Mouse (Mus musculus) frontal cortex, adult 2 months (tissue): Measurements from ENCODE around the gene Scrn3. TPM values are rescaled to one million over a fixed set of nuclear protein-coding genes. Genes with fewer than 3 reads are reported as not detected.

Source experiments
- DNase-seq, 2 experiments: peaks; one replicate each; pipeline ENCODE4 v3.0.0; 2022; ENCODE audit warnings: low spot score in 1 of 2; ENCODE audit errors: extremely low spot score in 1 of 2
- polyA plus RNA-seq: library from polyadenylated mRNA; depleted of rRNA; stranded (reverse); fragments of >200 nt; gene quantifications from 2 replicates; pipeline ENCODE4 v1.2.3, GENCODE M21; 2012; rRNA removed

Gene Scrn3
- 25.5 and 26.0 TPM in 2 replicates for polyA plus RNA-seq

DNA sequence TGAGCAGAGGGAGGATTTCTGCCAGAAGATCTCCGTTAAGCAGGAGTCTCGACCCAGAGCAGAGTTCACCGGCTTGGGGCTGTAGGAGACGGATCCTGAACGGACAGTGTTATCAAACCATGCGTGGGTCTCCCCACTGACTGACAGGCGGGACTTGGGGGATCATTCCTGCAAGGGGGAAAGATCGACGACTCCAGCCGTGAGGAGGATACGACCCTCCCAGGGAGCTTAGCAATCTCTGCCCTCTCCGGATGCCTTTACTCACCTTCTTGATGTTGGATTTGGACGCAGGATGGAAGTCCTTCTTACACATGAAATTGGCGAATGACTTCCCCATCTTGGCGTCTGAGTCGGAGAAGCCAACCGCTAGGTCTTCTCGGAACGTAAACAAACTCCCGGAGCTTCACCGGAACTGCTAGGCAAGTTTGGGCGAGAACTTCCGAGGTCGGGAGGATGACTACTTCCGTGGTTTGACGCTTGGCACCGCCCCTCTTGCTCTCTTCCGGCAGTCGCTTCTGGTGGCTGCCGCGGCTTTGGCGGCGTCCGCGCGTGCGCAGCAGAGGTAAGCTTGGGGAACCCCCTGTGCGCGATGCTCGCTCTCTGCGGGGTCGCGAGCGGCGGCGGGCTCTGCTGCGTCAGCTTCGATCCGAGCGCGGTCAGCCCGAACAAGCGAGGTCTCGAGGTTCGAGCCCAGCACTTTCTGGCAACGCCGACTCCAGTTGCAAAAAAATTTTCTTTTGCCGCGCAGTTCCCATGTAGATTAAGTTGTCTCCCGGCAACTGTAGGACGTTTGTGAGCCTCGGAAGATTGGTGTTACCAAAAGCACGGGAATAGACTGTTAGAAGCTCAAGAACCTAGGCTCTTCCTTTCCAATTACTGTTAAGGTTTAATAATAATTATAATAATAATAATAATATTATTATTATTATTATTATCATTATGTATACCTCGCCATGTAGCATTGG is at the start of gene Scrn3, which contains the start of gene Cir1:
Gene Scrn3, plus strand, starts transcription at position 450 of the 965 bp plus-strand sequence.
Gene Cir1, minus strand, starts transcription at position 550 of the 965 bp plus-strand sequence.
- peak; percentile 89 to 96 for DNase-seq

DNA sequence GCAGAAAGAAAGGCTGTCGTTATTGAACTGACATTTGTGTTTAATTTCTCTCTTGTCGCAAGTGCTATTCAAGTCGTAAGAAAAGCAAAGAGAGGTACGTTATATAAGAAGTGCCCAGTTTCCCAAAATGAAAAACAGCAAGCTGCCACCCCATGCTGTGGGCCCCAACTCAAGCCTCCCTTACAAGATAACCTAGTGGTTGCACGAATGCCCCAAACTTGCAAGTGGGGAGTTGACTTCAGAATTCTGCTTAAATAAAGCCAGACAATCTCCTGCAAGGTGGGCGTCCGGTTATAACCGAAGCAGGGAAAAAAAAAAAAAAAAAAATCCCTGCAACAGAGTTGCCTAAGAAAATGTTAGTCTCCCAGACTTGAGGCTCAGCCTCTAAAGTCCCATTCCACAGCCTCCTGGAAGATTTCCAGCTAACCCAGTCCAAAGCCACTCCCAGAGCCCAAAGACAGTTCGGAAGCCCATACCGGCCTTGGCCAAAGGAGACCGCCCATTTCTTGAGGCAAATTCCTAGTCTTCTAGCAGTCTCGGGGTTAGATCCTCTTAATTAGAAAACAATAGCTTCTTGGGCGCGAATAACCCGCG is 49.1 kb upstream of the Scrn3 start:
- DNase-seq: no peak

DNA sequence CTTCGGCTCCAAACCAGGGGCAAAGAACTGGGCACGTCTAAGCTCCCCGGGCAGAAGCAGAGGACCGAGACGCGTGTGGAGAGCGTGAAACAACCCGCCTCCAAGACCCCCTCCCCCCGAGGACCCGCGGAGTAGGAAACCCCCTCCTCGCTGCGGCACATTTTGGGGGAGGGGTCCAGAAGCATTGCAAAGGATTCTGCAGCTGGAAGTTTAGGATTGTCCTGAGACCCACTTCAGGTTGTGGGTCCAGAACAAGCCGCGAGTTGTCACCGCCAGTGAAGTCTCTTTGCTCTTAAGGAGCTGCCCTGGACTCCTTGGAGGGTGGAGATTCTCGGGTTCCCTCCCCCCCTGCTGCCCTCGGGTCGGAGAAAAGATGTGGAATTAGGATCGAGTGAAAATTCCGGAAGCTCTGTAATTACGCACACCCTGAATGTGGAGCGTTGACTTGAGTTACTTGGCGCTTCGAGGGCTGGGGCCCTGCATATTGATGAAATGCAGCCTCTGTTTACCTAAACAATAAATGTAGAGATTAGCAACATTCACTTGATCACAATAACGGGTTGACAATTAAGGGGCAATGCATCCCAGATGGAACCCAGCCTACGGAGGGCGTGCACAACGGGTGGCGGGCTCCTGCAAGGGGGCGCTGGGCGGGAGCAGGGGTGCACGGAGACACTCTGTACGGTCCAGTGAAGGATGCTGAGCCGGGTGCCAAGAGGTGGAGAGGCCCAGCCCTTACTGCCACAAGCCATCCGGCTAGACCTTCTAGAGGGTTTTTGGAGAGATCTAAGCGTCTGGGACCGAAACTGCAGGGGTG is 48.4 kb upstream of the Scrn3 start:
- DNase-seq: no peak

DNA sequence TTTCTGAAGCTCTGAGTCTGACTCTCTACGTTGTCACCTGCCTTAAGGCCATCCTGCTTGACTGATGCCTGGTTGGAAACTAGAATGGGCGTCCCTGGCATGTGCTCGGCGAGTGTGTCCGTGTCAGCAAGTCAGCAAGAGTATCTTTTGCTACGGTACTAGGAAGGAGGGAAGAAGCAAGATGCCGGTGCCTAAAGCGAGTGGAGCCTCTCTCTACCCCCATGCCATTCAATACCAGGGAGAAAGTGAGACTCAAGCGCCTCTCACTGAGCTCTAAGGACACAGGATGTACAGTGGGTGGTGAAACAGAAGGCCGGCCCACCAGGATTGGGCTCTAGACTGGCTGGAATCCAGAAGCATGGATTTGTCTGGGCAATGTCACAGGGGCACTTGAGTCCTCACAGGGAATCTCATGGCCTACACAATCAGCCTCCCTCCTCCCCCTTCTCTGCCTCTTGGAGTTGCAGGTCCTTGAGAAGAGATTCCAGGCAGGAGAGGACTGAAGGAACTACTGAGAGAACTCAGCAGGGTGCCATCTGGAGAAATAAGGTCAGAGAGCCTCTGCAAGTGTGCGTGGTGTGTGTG is 47.7 kb upstream of the Scrn3 start:
- DNase-seq: no peak

DNA sequence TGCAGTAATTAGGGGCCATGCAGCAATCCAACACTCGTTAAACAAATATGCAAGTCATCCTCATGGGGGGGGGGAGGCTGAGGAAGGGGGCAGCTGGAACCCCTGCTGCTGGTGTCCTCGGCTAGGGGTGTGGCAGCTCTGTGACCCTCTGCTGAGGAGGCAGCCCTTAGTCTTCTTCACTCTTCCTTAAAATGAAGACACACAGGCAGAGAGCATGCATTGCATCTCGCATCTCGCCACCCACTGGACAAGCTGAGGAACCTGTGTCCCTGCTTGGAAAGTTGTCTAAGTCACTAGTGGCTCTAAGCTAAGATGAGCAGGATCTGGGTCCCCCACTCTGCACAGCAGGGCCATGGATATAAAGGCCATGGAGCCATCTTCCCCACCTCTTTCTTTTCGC is 46.4 kb upstream of the Scrn3 start:
- DNase-seq: no peak

DNA sequence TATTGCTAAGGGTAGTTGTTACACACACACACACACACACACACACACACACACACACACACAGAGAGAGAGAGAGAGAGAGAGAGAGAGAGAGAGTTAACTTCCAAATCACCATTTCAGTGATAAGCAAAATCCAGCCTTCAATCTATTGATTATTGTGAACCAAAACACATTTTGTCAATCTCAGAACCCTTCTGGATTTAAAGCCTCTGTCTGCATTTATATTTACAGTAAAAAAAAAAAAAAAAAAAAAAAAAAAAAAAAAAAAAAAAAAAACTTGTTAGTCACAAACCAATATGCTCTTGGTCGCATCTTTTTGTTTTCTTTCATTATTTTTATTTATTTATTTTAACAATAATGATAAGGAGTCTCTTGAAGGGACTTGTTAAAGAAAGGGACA is 45.8 kb upstream of the Scrn3 start:
- no peak for DNase-seq

DNA sequence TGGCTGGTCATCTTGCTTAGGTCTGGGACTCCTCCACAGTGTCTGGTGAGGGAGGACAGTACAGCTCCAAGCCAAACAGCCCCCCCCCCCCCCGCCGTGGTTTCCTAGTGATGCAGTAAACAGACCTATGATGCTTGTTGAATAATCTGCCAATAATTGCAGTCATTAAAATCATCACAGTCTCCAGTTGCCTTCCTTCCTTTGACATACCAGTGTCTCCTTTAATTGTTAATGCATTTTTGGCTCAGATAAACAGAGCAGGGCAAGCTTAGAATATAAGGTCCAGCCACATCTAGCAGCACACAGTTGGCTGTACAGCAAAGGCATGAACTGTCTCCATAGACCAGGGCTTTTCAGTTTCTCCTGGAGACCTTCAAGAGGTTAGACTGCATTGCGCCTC is 45.2 kb upstream of the Scrn3 start:
- DNase-seq: no peak

DNA sequence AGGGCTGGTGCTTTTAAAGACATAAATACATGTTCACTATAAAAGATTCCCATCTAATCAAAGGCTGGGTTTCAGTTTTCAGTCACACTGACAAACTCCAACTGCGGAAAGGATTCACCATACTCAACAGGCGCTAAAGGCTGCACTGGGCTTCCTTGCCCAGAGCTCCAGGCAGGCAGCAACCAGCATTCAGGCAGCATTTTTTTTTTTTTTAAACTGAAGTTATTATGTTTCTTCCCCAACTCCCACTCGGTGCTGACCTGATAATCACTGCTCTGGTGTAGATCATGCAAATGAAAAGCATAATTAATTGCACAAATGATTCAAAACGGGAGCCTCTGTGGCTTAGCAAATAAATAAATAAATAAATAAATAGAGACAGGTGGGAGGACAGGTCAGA is 44.6 kb upstream of the Scrn3 start:
- no peak for DNase-seq

DNA sequence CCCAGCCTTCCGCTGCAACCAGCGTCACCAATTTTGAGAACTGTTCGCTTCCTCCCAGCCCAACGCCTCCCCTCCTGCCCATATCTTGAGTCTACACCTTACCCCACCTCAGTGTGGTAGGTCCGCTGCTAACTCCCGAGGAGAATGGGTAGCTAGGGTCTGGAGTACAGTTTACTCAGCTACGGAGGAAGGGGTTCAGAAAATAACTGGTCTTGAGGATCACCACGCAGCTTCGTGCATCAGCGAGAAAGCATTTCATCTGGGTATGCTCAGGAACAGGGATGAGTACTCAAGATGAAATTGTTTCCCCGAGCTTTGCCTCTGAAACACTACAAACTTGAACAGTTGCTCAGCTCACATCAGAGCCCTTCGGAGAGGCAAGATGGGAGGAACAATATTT is 44.1 kb upstream of the Scrn3 start:
- DNase-seq: no peak

DNA sequence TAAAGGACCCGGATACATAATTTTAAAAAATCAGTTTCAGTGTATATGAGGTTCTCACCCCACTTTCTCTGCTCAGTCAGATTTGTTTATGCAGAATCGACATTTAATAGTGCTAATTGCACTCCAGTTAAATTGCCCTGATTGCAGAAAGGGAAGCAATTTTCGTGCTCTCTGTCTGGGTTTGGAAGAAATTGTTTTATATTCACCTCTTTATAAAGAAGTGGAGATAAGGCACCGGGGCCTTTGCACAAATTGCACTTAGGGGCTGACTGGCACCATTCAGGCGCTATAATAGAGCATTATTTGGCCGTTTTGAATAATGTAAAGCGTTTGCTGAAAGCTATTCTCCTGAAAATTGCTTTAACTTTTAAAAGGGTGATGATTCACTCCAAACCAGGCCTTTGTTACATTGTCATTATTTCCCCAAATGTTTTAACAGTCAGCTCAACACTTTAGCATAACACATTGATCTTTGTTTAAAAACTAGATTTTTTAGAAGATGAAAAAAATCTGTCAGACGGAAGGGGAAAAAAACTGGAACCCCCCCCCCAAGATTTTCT is 43.5 kb upstream of the Scrn3 start:
- no peak for DNase-seq

DNA sequence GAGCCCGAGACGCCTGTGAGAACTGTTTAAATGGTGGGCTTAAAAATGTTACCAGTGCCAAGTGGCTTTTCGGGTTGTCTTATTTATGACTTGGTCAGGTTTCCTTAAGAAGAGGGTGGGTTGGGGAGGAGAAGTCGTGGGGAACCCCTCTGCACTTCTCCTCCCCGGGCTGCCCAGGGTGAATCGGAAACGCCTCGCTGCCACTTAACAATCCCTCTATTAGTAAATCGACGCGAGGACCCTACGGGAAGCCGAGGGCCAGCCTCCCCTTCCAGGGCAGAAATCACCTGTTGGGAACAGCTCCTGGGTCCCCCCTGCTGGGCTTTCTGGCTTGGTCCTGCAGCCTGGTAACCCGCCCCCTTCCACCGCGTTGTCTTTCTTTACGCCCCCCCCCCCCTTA is 42.7 kb upstream of the Scrn3 start:
- no peak for DNase-seq

DNA sequence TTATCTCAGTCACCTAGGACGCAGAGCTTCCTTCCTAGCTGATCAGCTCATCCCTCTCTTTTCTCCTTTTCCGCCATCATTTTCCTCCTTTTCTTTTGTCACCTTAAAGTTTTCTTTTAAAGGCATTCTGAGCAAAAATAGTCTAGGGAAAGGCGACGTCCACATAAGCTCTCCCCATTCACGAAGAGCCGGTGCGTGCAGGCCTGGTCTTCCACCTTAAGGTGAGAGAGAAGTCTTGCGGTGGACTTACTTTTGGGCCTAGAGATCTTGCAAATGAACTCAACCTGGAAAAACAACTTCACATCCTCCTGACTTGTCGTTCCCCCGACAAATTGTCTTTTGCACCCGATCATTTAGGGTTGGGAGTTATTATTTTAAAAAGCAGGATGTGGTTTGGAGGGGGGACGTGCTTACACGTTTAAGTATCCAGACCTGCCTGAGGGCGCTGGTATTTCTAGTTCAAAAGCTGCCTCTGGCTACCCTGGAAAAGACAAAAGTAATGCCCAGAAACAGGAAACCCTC is 42.3 kb upstream of the Scrn3 start:
- DNase-seq: no peak

DNA sequence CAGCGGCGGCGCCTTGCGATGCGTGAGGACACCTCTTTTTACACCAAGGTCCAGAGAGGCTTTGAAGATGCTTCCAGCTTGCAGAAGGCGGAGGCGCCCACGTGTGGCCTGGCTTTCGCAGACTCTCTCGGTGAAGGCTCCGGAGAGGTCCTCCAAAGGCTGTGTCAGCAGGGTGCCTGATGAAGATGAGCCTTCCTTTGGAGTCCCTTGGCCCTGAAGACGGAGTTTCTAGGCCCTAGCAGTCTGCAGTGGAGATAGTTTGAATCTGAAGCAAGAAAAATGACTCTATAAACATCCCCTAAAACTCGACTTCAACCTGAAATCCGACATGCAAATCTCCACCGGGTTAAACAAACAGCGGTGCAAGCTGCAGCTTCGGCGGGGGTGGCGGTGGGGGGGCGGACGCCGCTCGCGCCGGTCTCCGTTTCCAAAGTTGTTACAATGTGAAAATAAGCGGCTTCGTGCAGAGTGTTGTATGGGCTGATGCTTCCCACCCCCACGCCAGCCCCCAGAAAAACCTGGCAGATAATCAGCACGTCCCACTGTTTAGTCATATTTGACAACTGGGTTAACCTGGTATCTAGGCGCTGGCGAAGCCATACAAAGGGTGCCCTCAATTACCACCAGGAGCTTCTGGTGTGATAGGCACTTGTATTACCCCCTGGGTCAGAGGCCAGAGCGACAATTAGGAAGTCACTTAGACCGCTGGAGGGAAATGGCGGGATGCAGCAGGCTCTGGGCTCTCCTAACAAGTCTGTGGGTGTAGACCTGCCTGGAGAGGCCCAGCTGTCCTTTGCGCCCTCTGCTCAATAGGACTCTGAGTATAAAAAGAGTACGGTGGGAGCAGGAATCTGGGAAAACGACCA is 41.6 kb upstream of the Scrn3 start:
- DNase-seq: no peak

DNA sequence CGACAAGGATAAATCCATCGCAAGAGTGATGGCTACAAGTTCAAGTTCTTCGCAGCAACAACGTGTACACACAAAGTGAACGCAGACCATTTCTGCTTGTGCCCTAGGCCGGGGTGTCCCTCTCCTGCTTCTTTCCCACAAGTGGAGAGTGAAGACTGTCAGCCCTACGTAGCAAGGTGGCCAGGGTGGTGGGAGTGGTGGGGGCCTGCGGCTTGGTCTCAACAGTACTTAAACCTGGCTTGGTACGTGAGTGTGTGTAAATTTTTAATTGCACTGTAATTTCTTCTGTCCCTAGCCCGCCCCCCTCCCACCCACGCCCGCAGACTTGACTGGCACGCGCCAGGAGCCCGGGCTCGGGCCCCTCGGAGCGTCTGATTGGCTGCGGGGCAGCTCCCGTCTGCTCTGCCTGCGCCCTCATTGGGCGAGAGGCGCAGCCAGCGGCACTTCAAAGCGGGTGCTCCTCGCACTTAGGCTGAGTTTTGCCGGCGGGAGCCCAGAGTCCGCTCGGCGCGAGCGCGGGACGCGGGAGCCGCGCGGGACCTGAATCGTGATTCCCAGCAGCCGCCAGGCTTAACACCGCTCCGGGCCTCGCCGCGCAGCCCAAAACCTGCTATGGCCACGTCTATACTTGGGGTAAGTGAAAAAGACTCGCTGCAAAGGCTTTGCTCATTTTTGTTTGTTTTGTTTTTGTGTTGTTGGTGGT is 40.8 kb upstream of the Scrn3 start, which contains the start of gene Sp9:
Gene Sp9, plus strand, starts transcription at position 467 of the 703 bp plus-strand sequence.
- no peak for DNase-seq

DNA sequence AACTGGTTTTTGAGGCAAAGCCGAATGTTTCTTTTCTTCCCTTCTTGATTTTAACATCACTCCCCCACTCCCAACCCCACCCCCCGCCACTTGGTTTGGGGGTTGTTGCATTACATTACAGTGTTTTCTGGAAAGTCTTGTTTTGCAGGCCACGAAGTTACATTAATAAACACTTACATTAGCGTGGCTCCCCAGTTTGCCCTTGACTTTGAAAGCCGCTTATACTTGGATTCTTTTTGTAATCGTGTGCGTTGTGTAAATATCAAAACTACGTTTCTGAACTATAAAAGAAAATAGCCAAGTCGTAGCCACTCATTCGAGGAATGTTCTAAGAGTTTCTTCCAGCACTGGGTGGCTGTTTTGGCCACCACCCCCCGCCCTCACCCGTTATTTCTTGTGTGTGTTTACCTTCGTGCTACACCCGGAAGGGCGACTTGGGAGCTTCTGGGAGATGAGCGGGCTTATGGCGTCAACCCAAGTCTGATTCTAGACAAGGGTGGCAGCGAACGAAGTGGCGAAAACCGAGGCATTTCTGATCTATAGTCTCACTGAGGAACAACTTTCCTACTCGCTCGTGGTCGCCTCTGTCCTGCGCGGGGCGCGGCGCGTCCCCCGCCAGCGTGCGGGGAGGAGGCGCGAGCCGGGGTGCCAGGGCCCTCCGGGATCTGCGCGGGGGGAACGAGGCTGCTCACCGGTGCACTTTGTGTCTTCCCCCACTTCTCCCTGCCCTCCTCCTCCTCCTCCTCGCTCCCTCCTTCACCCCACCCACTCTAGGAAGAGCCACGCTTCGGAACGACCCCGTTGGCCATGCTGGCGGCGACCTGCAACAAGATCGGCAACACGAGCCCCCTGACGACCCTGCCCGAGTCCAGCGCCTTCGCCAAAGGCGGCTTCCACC is 39.8 kb upstream of the Scrn3 start:
- no peak for DNase-seq

DNA sequence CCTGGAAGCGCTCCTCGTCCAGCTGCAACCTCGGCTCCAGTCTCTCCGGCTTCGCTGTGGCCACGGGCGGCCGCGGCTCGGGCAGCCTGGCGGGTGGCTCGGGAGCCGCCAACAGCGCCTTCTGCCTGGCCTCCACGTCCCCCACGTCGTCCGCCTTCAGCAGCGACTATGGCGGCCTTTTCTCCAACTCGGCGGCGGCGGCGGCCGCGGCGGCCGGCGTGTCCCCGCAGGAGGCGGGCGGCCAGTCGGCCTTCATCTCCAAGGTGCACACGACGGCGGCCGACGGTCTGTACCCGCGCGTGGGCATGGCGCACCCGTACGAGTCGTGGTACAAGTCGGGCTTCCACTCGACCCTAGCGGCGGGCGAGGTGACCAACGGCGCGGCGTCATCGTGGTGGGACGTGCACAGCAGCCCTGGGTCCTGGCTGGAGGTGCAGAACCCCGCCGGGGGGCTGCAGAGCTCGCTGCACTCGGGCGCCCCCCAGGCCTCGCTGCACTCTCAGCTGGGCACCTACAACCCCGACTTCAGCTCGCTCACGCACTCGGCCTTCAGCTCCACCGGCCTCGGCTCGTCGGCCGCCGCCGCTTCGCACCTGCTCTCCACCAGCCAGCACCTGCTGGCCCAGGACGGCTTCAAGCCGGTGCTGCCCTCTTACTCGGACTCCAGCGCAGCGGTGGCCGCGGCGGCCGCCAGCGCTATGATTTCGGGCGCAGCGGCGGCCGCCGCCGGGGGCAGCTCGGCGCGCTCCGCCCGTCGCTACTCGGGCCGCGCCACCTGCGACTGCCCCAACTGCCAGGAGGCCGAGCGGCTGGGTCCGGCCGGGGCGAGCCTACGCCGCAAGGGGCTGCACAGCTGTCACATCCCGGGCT is 38.9 kb upstream of the Scrn3 start:
- no peak for DNase-seq
